Mouse (Mus musculus) forebrain, embryonic 11.5 days (tissue): ENCODE measurements around the gene Kcmf1. TPM values are rescaled to one million over a fixed set of nuclear protein-coding genes. Genes with fewer than 3 reads are reported as not detected.

Experiments used
- ATAC-seq: fragments of 200-750 bp; cut with Nextera tagmentation; replicated peaks from 2 replicates; pipeline ENCODE4 v1.8.0; 2017; ENCODE audit warnings: moderate TSS enrichment; ENCODE audit not compliant: low FRiP score
- DNase-seq: peaks from one replicate; pipeline ENCODE4 v3.0.0-alpha.2; 2017; ENCODE audit warnings: low spot score
- H3K27ac ChIP-seq: fragments of 300-500 bp; sonication (generic); 2 replicates; pipeline ENCODE4 v1.5.1; 2014; ENCODE audit warnings: low read depth, low read length
- H3K27me3 ChIP-seq: fragments of 300-500 bp; sonication (generic); 2 replicates; pipeline ENCODE4 v1.6.1; 2014; ENCODE audit warnings: mild to moderate bottlenecking, low read length, mixed read lengths; ENCODE audit not compliant: control insufficient read depth, insufficient read depth
- H3K36me3 ChIP-seq: fragments of 300-500 bp; sonication (generic); 2 replicates; pipeline ENCODE4 v1.6.1; 2014; ENCODE audit warnings: mild to moderate bottlenecking, low read length, moderate library complexity, mixed read lengths; ENCODE audit not compliant: control insufficient read depth, insufficient read depth
- H3K4me1 ChIP-seq: fragments of 300-500 bp; sonication (generic); replicated peaks from 2 replicates; pipeline ENCODE4 v1.6.1; 2014; ENCODE audit warnings: low read length, mixed read lengths; ENCODE audit not compliant: control insufficient read depth, insufficient read depth
- H3K4me2 ChIP-seq: fragments of 300-500 bp; sonication (generic); 2 replicates; pipeline ENCODE4 v1.6.1; 2014; ENCODE audit warnings: low read depth, mild to moderate bottlenecking, low read length, moderate library complexity, mixed read lengths; ENCODE audit not compliant: severe bottlenecking
- H3K4me3 ChIP-seq: fragments of 300-500 bp; sonication (generic); 2 replicates; pipeline ENCODE4 v1.5.1; 2014; ENCODE audit warnings: low read depth, low read length
- H3K9ac ChIP-seq: fragments of 300-500 bp; sonication (generic); 2 replicates; pipeline ENCODE4 v1.6.1; 2014; ENCODE audit warnings: low read length
- H3K9me3 ChIP-seq: fragments of 300-500 bp; sonication (generic); 2 replicates; pipeline ENCODE4 v1.6.1; 2016; ENCODE audit warnings: low read length, mixed read lengths; ENCODE audit not compliant: control insufficient read depth
- WGBS: fragments of 180-500 bp; shearing (Covaris S2); extraction: QIAGEN DNeasy Blood & Tissue Kit; methylation state at CpG from one replicate; pipeline ENCODE4 v1.1.7; 2014; 5-methylcytosine and 5-hydroxymethylcytosine counted together
- polyA plus RNA-seq: library from polyadenylated mRNA; unstranded; fragments of >200 nt; fragmentation: Nextera tagmentation; extraction: Ambion mirVana; gene quantifications from 2 replicates; pipeline ENCODE4 v1.2.1, GENCODE M21; 2014

Kcmf1 gene
- polyA plus RNA-seq, 1 experiment from 2014 or later, result 45.1 TPM

- H3K4me2 ChIP-seq, result no peak overlapping the region
- no peaks in the 10 kb centered on the region for H3K4me1 ChIP-seq
- H3K4me3 ChIP-seq, result no peak overlapping the region
- no peaks in the 10 kb centered on the region for H3K27me3 ChIP-seq
- no peaks in the 10 kb centered on the region for H3K36me3 ChIP-seq
- H3K27ac ChIP-seq, result no peak overlapping the region
- no peak for ATAC-seq
- no peak overlapping the region for H3K9ac ChIP-seq
- no peaks in the 10 kb centered on the region for H3K9me3 ChIP-seq
- no peak for DNase-seq
These were observed 102.0 kb downstream of the Kcmf1 start for GRCm38 (mm10) chr6:72797763-72798162.

- Histone ChIP-seq H3K27me3 (no peaks in the 10 kb centered on the region), H3K36me3 (no peaks in the 10 kb centered on the region), H3K4me2 (no peak overlapping the region), H3K4me3 (no peak overlapping the region), H3K27ac (no peak overlapping the region), H3K9me3 (no peaks in the 10 kb centered on the region), H3K9ac (no peak overlapping the region), H3K4me1 (no peaks in the 10 kb centered on the region)
- DNase-seq (no peak), ATAC-seq (no peak)
- 61% methylated on average over 16 of the region's 16 CpGs for WGBS
These were observed 104.3 kb downstream of the Kcmf1 start for GRCm38 (mm10) chr6:72795444-72795843.

- no peak overlapping the region for H3K27ac ChIP-seq
- no peak overlapping the region for H3K4me3 ChIP-seq
- H3K4me2 ChIP-seq, result no peak overlapping the region
- no peaks in the 10 kb centered on the region for H3K9me3 ChIP-seq
- 49% methylated on average over 7 of the region's 7 CpGs for WGBS
- ATAC-seq (no peak), DNase-seq (no peak)
- H3K27me3 ChIP-seq, result no peaks in the 10 kb centered on the region
- no peaks in the 10 kb centered on the region for H3K36me3 ChIP-seq
- no peak overlapping the region for H3K9ac ChIP-seq
- no peaks in the 10 kb centered on the region for H3K4me1 ChIP-seq
These were observed 104.9 kb downstream of the Kcmf1 start for GRCm38 (mm10) chr6:72794870-72795269.

- H3K36me3 ChIP-seq, result no peaks in the 10 kb centered on the region
- no peaks in the 10 kb centered on the region for H3K27me3 ChIP-seq
- no peak overlapping the region for H3K4me3 ChIP-seq
- WGBS, result 95% methylated on average over 8 of the region's 8 CpGs
- no peak for DNase-seq
- ATAC-seq, result no peak
- no peak overlapping the region for H3K27ac ChIP-seq
- H3K4me1 ChIP-seq, result no peaks in the 10 kb centered on the region
- H3K9me3 ChIP-seq, result no peaks in the 10 kb centered on the region
- no peak overlapping the region for H3K4me2 ChIP-seq
- no peak overlapping the region for H3K9ac ChIP-seq
These were observed 107.1 kb downstream of the Kcmf1 start for GRCm38 (mm10) chr6:72792641-72793040.

Other genes starting within 250 kb of the Kcmf1 start
- gene Tcf7l1, start 110.7 kb downstream of the Kcmf1 start, polyA plus RNA-seq, result 31.2 and 33.3 TPM in 2 replicates
- gene Tmsb10, start 58.8 kb upstream of the Kcmf1 start, polyA plus RNA-seq, result 2,631 and 2,769 TPM in 2 replicates